Mouse (Mus musculus) bone marrow macrophage, adult 2 months (primary cell): Measurements from ENCODE around the gene Pyy.

ENCODE experiments used
- CTCF ChIP-seq: IDR thresholded peaks from 2 replicates; pipeline ENCODE4 v1.5.1; 2012; ENCODE audit warnings: low read depth, mild to moderate bottlenecking, low read length, moderate library complexity
- POLR2A ChIP-seq: IDR thresholded peaks from 2 replicates; pipeline ENCODE4 v1.6.1; 2012; ENCODE audit warnings: mild to moderate bottlenecking, low read depth, low read length, borderline replicate concordance

DNA sequence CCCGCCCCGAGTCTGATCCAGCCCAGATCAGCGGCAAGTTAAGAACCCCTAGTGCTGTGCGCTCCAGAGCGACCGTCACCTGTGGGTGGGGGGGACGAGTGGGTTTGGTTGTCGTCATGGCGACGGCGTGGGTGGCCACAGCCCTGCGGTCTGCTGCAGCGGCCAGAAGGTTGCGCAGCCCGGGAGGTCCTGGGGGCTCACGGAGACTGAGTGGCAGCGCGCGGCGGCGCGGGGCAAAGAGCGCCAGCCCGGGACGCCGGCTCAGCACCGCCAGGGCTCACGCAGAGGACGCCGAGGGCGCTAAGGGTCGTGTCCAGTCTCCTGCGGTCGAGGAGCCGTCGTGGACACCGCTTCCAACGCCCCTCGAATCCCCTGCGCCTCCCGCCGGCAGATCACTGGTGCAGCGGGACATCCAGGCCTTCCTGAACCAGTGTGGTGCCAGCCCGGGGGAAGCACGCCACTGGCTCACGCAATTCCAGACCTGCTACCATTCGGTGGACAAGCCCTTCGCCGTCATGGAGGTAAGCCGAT is 37.9 kb upstream of the Pyy start, which contains the start of gene Nags:
- TF ChIP-seq CTCF (no peak), POLR2A (no peak)
